Mouse (Mus musculus): ENCODE results near the gene Retnla. TPM values are rescaled to one million over a fixed set of nuclear protein-coding genes. Genes with fewer than 3 reads are reported as not detected.

Gene Retnla
- polyA plus RNA-seq, 2 experiments: not detected

- 78% methylated on average over 1 of the region's 1 CpGs for WGBS
- DNase-seq (ENCODE audit: low spot score) (no peak), ATAC-seq (ENCODE audit: low FRiP score, low read depth) (no peak)
- H3K36me3 ChIP-seq (ENCODE audit: control insufficient read depth, insufficient read depth, low read length): no peaks in the 10 kb centered on the region
- no peaks in the 10 kb centered on the region for H3K27me3 ChIP-seq (ENCODE audit: control insufficient read depth, insufficient read depth, low read length)
- H3K27ac ChIP-seq (replicated peaks; ENCODE audit: low read depth, low read length): no peak overlapping the region
- H3K9ac ChIP-seq (ENCODE audit: low read depth, low read length, severe bottlenecking): no peak overlapping the region
- TF ChIP-seq POLR2A (IDR thresholded peaks at IDR 0.05; ENCODE audit: borderline replicate concordance, extremely low read depth, insufficient read depth, insufficient read length): no peak
- H3K4me1 ChIP-seq (ENCODE audit: control insufficient read depth, insufficient read depth, low read length): no peaks in the 10 kb centered on the region
- no peak overlapping the region for H3K4me3 ChIP-seq (replicated peaks; ENCODE audit: low read length)
- H3K4me2 ChIP-seq (replicated peaks; ENCODE audit: low read depth, low read length, severe bottlenecking): no peak overlapping the region
- no peaks in the 10 kb centered on the region for H3K9me3 ChIP-seq (ENCODE audit: control insufficient read depth, low read length)
These were observed 26.3 kb downstream of the Retnla start for GRCm38 (mm10) chr16:48868663-48869062.

GRCm38 (mm10) chr16:48869671-48870070 is 27.3 kb downstream of the Retnla start:
- 65% methylated on average over 3 of the region's 3 CpGs for WGBS

GRCm38 (mm10) chr16:48871754-48872153 is 29.4 kb downstream of the Retnla start:
- no peak for DNase-seq (ENCODE audit: low spot score)
- H3K4me1 ChIP-seq (ENCODE audit: control insufficient read depth, insufficient read depth, low read length): no peaks in the 10 kb centered on the region
- H3K36me3 ChIP-seq (ENCODE audit: control insufficient read depth, insufficient read depth, low read length): no peaks in the 10 kb centered on the region
- H3K4me3 ChIP-seq (replicated peaks; ENCODE audit: low read length): no peak overlapping the region
- H3K9me3 ChIP-seq (ENCODE audit: control insufficient read depth, low read length): no peaks in the 10 kb centered on the region
- no peak overlapping the region for H3K27ac ChIP-seq (replicated peaks; ENCODE audit: low read depth, low read length)
- no peak for TF ChIP-seq POLR2A (IDR thresholded peaks at IDR 0.05; ENCODE audit: borderline replicate concordance, extremely low read depth, insufficient read depth, insufficient read length)
- 93% methylated on average over 1 of the region's 1 CpGs for WGBS
- H3K9ac ChIP-seq (ENCODE audit: low read depth, low read length, severe bottlenecking): no peak overlapping the region
- no peaks in the 10 kb centered on the region for H3K27me3 ChIP-seq (ENCODE audit: control insufficient read depth, insufficient read depth, low read length)
- ATAC-seq (ENCODE audit: low FRiP score, low read depth): no peak
- H3K4me2 ChIP-seq (replicated peaks; ENCODE audit: low read depth, low read length, severe bottlenecking): no peak overlapping the region

More at GRCm38 (mm10) chr16:48869671-48870070, 27.3 kb downstream of the Retnla start:
- Histone ChIP-seq H3K27me3 (ENCODE audit: control insufficient read depth, insufficient read depth, low read length) (no peaks in the 10 kb centered on the region), H3K9ac (ENCODE audit: low read depth, low read length, severe bottlenecking) (no peak overlapping the region), H3K4me3 (replicated peaks; ENCODE audit: low read length) (no peak overlapping the region), H3K36me3 (ENCODE audit: control insufficient read depth, insufficient read depth, low read length) (no peaks in the 10 kb centered on the region), H3K4me1 (ENCODE audit: control insufficient read depth, insufficient read depth, low read length) (no peaks in the 10 kb centered on the region), H3K9me3 (ENCODE audit: control insufficient read depth, low read length) (no peaks in the 10 kb centered on the region), H3K4me2 (replicated peaks; ENCODE audit: low read depth, low read length, severe bottlenecking) (no peak overlapping the region), H3K27ac (replicated peaks; ENCODE audit: low read depth, low read length) (no peak overlapping the region)
- no peak for TF ChIP-seq POLR2A (IDR thresholded peaks at IDR 0.05; ENCODE audit: borderline replicate concordance, extremely low read depth, insufficient read depth, insufficient read length)
- no peak for DNase-seq (ENCODE audit: low spot score)
- ATAC-seq (ENCODE audit: low FRiP score, low read depth): no peak

- no peaks in the 10 kb centered on the region for H3K4me1 ChIP-seq (ENCODE audit: control insufficient read depth, insufficient read depth, low read length)
- H3K4me3 ChIP-seq (replicated peaks; ENCODE audit: low read length): no peak within 1 kb of the TSS
- DNase-seq (ENCODE audit: low spot score) (no peak), ATAC-seq (ENCODE audit: low FRiP score, low read depth) (no peak)
- H3K9ac ChIP-seq (ENCODE audit: low read depth, low read length, severe bottlenecking): no peak within 1 kb of the TSS
- no peak within 1 kb of the TSS for H3K4me2 ChIP-seq (replicated peaks; ENCODE audit: low read depth, low read length, severe bottlenecking)
- no peaks in the 10 kb centered on the region for H3K9me3 ChIP-seq (ENCODE audit: control insufficient read depth, low read length)
- no peaks in the 10 kb centered on the region for H3K36me3 ChIP-seq (ENCODE audit: control insufficient read depth, insufficient read depth, low read length)
- H3K27ac ChIP-seq (replicated peaks; ENCODE audit: low read depth, low read length): no peak within 1 kb of the TSS
- WGBS: 73% methylated on average over 4 of the region's 4 CpGs
- TF ChIP-seq POLR2A (IDR thresholded peaks at IDR 0.05; ENCODE audit: borderline replicate concordance, extremely low read depth, insufficient read depth, insufficient read length): no peak
- no peaks in the 10 kb centered on the region for H3K27me3 ChIP-seq (ENCODE audit: control insufficient read depth, insufficient read depth, low read length)
These were observed 30.0 kb downstream of the Retnla start, which contains the start of gene Retnlg for GRCm38 (mm10) chr16:48872321-48872720. TSS of gene Retnlg (plus strand) at chr16:48872621.

GRCm38 (mm10) chr16:48890733-48891132 is 48.4 kb downstream of the Retnla start:
- WGBS: 58% methylated on average over 2 of the region's 2 CpGs
- Histone ChIP-seq H3K9me3 (ENCODE audit: control insufficient read depth, low read length) (no peaks in the 10 kb centered on the region), H3K27ac (replicated peaks; ENCODE audit: low read depth, low read length) (no peak overlapping the region), H3K9ac (ENCODE audit: low read depth, low read length, severe bottlenecking) (no peak overlapping the region), H3K27me3 (ENCODE audit: control insufficient read depth, insufficient read depth, low read length) (no peaks in the 10 kb centered on the region), H3K36me3 (ENCODE audit: control insufficient read depth, insufficient read depth, low read length) (no peaks in the 10 kb centered on the region), H3K4me1 (ENCODE audit: control insufficient read depth, insufficient read depth, low read length) (no peaks in the 10 kb centered on the region), H3K4me2 (replicated peaks; ENCODE audit: low read depth, low read length, severe bottlenecking) (no peak overlapping the region), H3K4me3 (replicated peaks; ENCODE audit: low read length) (no peak overlapping the region)
- ATAC-seq (ENCODE audit: low FRiP score, low read depth) (no peak), DNase-seq (ENCODE audit: low spot score) (no peak)
- TF ChIP-seq POLR2A (IDR thresholded peaks at IDR 0.05; ENCODE audit: borderline replicate concordance, extremely low read depth, insufficient read depth, insufficient read length): no peak

Other genes with a start within 250 kb of the Retnla start
- 0.26 and 0.36 TPM in 2 replicates for gene Trat1, start 70.5 kb upstream of the Retnla start, polyA plus RNA-seq (2012; rRNA removed)
- gene Trat1, start 70.5 kb upstream of the Retnla start, polyA plus RNA-seq (2014; fragmentation: Nextera tagmentation; extraction: Ambion mirVana): not detected in 2 replicates
- gene Retnlb, start 25.7 kb upstream of the Retnla start, polyA plus RNA-seq (2012; rRNA removed): not detected in 2 replicates
- gene Retnlb, start 25.7 kb upstream of the Retnla start, polyA plus RNA-seq (2014; fragmentation: Nextera tagmentation; extraction: Ambion mirVana): not detected in 2 replicates
- gene Retnlg, start 30.1 kb downstream of the Retnla start, polyA plus RNA-seq (2012; rRNA removed): 0.24 and 0.58 TPM in 2 replicates
- gene Retnlg, start 30.1 kb downstream of the Retnla start, polyA plus RNA-seq (2014; fragmentation: Nextera tagmentation; extraction: Ambion mirVana): 0.37 TPM in 1 of 2 replicates, not detected in the other
- 46.9 and 53.0 TPM in 2 replicates for gene Dzip3, start 151.6 kb downstream of the Retnla start, polyA plus RNA-seq (2012; rRNA removed)
- gene Dzip3, start 151.6 kb downstream of the Retnla start, polyA plus RNA-seq (2014; fragmentation: Nextera tagmentation; extraction: Ambion mirVana): 36.4 and 39.8 TPM in 2 replicates
- gene Cip2a, start 151.6 kb downstream of the Retnla start, polyA plus RNA-seq (2012; rRNA removed): 33.2 and 37.5 TPM in 2 replicates
- 26.2 and 26.7 TPM in 2 replicates for gene Cip2a, start 151.6 kb downstream of the Retnla start, polyA plus RNA-seq (2014; fragmentation: Nextera tagmentation; extraction: Ambion mirVana)
- gene Myh15, start 214.9 kb downstream of the Retnla start, polyA plus RNA-seq (2012; rRNA removed): 0.22 and 0.36 TPM in 2 replicates
- gene Myh15, start 214.9 kb downstream of the Retnla start, polyA plus RNA-seq (2014; fragmentation: Nextera tagmentation; extraction: Ambion mirVana): 0.48 and 0.52 TPM in 2 replicates